Mouse (Mus musculus) gastrocnemius, postnatal 36 days (tissue): ENCODE data around the gene Larp4b. TPM values are rescaled to one million over a fixed set of nuclear protein-coding genes. Genes with fewer than 3 reads are reported as not detected.

ENCODE experiments used
- DNase-seq, 2 experiments: peaks; one replicate each; pipeline ENCODE4 v3.0.0; 2022
- intact Hi-C: fragments of 180-260 bp; cut with DNase I; formaldehyde crosslinking; loops from one replicate; pipeline ENCODE4 v1.15.1; 2025
- total RNA-seq, 2 experiments: library from RNA; stranded (reverse); gene quantifications; 2 replicates each; pipeline ENCODE4 v1.2.3; 2021

Gene Larp4b
- total RNA-seq, 2 experiments from 2014 or later: 66.0 to 67.8 TPM

- intact Hi-C loops: no loop called here
- DNase-seq: no peak
Measured at GRCm38 (mm10) chr13:9170726-9171125, 77.0 kb downstream of the Larp4b start.

GRCm38 (mm10) chr13:9173414-9173813 lies 79.7 kb downstream of the Larp4b start:
- intact Hi-C loops: no loop called here
- DNase-seq: no peak

GRCm38 (mm10) chr13:9175171-9175570 lies 81.5 kb downstream of the Larp4b start:
- intact Hi-C loops: no loop called here
- DNase-seq: no peak

- DNase-seq: no peak
- intact Hi-C loops: no loop called here
Measured at GRCm38 (mm10) chr13:9178270-9178669, 84.6 kb downstream of the Larp4b start.

- DNase-seq: no peak
- intact Hi-C loops: no loop called here
Measured at GRCm38 (mm10) chr13:9178718-9179117, 85.0 kb downstream of the Larp4b start.

GRCm38 (mm10) chr13:9180221-9180620 lies 86.5 kb downstream of the Larp4b start:
- intact Hi-C loops: loop anchor here (2.0 to 5.0 kb wide), 2 partner anchors 457 to 667 kb away; no protein-coding TSS in a partner anchor
- no peak for DNase-seq

GRCm38 (mm10) chr13:9181106-9181505 lies 87.4 kb downstream of the Larp4b start:
- intact Hi-C loops: loop anchor here (2.0 to 5.0 kb wide), 2 partner anchors 456 to 666 kb away; no protein-coding TSS in a partner anchor
- no peak for DNase-seq

- intact Hi-C loops: loop anchor here (2.0 to 5.0 kb wide), 3 partner anchors 285 to 665 kb away; no protein-coding TSS in a partner anchor
- DNase-seq: peak; percentile 56 to 79
Measured at GRCm38 (mm10) chr13:9181666-9182264, 88.1 kb downstream of the Larp4b start.

GRCm38 (mm10) chr13:9184281-9184680 lies 90.6 kb downstream of the Larp4b start:
- intact Hi-C loops: loop anchor here (5.0 kb wide), 1 partner anchor 453 kb away; no protein-coding TSS in a partner anchor
- no peak for DNase-seq

- intact Hi-C loops: loop anchor here (5.0 kb wide), 1 partner anchor 453 kb away; no protein-coding TSS in a partner anchor
- DNase-seq: no peak
Measured at GRCm38 (mm10) chr13:9184716-9185115, 91.0 kb downstream of the Larp4b start.

- no peak for DNase-seq
- intact Hi-C loops: no loop called here
Measured at GRCm38 (mm10) chr13:9187156-9187555, 93.5 kb downstream of the Larp4b start.

GRCm38 (mm10) chr13:9187566-9188530 lies 94.2 kb downstream of the Larp4b start:
- DNase-seq: no peak
- intact Hi-C loops: no loop called here

GRCm38 (mm10) chr13:9189481-9189880 lies 95.8 kb downstream of the Larp4b start:
- DNase-seq: no peak
- intact Hi-C loops: no loop called here

GRCm38 (mm10) chr13:9191172-9192140 lies 97.8 kb downstream of the Larp4b start:
- peak; percentile 40 to 44 for DNase-seq
- intact Hi-C loops: no loop called here

GRCm38 (mm10) chr13:9192797-9193330 lies 99.2 kb downstream of the Larp4b start:
- intact Hi-C loops: no loop called here
- DNase-seq: no peak

GRCm38 (mm10) chr13:9194656-9195055 lies 101.0 kb downstream of the Larp4b start:
- intact Hi-C loops: no loop called here

GRCm38 (mm10) chr13:9195565-9195964 lies 101.9 kb downstream of the Larp4b start:
- intact Hi-C loops: no loop called here

More at GRCm38 (mm10) chr13:9194656-9195055, 101.0 kb downstream of the Larp4b start:
- no peak for DNase-seq

GRCm38 (mm10) chr13:9198106-9198505 lies 104.4 kb downstream of the Larp4b start:
- DNase-seq: no peak
- intact Hi-C loops: no loop called here

More at GRCm38 (mm10) chr13:9195565-9195964, 101.9 kb downstream of the Larp4b start:
- no peak for DNase-seq

GRCm38 (mm10) chr13:9198728-9199464 lies 105.2 kb downstream of the Larp4b start:
- intact Hi-C loops: no loop called here
- no peak for DNase-seq
